Mouse (Mus musculus) neural tube, embryonic 14.5 days (tissue): ENCODE measurements around the gene Tbc1d10a. TPM values are rescaled to one million over a fixed set of nuclear protein-coding genes. Genes with fewer than 3 reads are reported as not detected.

Experiments used
- ATAC-seq: fragments of 200-750 bp; cut with Nextera tagmentation; 2 replicates; pipeline ENCODE4 v1.8.0; 2017; ENCODE audit warnings: low read depth, mild to moderate bottlenecking, moderate TSS enrichment, moderate library complexity
- H3K27ac ChIP-seq: fragments of 300-500 bp; sonication (generic); 2 replicates; pipeline ENCODE4 v1.5.1; 2014; ENCODE audit warnings: low read depth, mild to moderate bottlenecking, control low read depth, low read length, moderate library complexity, mixed read lengths
- H3K27me3 ChIP-seq: fragments of 300-500 bp; sonication (generic); 2 replicates; pipeline ENCODE4 v1.6.1; 2014; ENCODE audit warnings: low read length; ENCODE audit not compliant: control insufficient read depth, insufficient read depth
- H3K36me3 ChIP-seq: fragments of 300-500 bp; sonication (generic); 2 replicates; pipeline ENCODE4 v1.6.1; 2014; ENCODE audit warnings: low read length, mixed read lengths; ENCODE audit not compliant: control insufficient read depth, insufficient read depth
- H3K4me1 ChIP-seq: fragments of 300-500 bp; sonication (generic); 2 replicates; pipeline ENCODE4 v1.6.1; 2014; ENCODE audit warnings: low read length; ENCODE audit not compliant: control insufficient read depth, insufficient read depth
- H3K4me2 ChIP-seq: fragments of 300-500 bp; sonication (generic); 2 replicates; pipeline ENCODE4 v1.6.1; 2014; ENCODE audit warnings: mild to moderate bottlenecking, low read depth, low read length, control low read depth
- H3K4me3 ChIP-seq: fragments of 300-500 bp; sonication (generic); 2 replicates; pipeline ENCODE4 v1.5.1; 2014; ENCODE audit warnings: low read depth, low read length, control low read depth, mixed read lengths
- H3K9ac ChIP-seq: fragments of 300-500 bp; sonication (generic); replicated peaks from 2 replicates; pipeline ENCODE4 v1.6.1; 2014; ENCODE audit warnings: low read depth, mild to moderate bottlenecking, control low read depth, low read length, mixed read lengths
- H3K9me3 ChIP-seq: fragments of 300-500 bp; sonication (generic); 2 replicates; pipeline ENCODE4 v1.6.1; 2016; ENCODE audit warnings: low read length; ENCODE audit not compliant: control insufficient read depth
- WGBS: fragments of 180-500 bp; shearing (Covaris S2); extraction: QIAGEN DNeasy Blood & Tissue Kit; methylation state at CpG from one replicate; pipeline ENCODE4 v1.1.7; 2014; 5-methylcytosine and 5-hydroxymethylcytosine counted together
- polyA plus RNA-seq: library from polyadenylated mRNA; unstranded; fragments of >200 nt; fragmentation: Nextera tagmentation; extraction: Ambion mirVana; gene quantifications from 2 replicates; pipeline ENCODE4 v1.2.1, GENCODE M21; 2014

The Tbc1d10a gene
- polyA plus RNA-seq, 1 experiment from 2014 or later: 19.8 TPM

DNA sequence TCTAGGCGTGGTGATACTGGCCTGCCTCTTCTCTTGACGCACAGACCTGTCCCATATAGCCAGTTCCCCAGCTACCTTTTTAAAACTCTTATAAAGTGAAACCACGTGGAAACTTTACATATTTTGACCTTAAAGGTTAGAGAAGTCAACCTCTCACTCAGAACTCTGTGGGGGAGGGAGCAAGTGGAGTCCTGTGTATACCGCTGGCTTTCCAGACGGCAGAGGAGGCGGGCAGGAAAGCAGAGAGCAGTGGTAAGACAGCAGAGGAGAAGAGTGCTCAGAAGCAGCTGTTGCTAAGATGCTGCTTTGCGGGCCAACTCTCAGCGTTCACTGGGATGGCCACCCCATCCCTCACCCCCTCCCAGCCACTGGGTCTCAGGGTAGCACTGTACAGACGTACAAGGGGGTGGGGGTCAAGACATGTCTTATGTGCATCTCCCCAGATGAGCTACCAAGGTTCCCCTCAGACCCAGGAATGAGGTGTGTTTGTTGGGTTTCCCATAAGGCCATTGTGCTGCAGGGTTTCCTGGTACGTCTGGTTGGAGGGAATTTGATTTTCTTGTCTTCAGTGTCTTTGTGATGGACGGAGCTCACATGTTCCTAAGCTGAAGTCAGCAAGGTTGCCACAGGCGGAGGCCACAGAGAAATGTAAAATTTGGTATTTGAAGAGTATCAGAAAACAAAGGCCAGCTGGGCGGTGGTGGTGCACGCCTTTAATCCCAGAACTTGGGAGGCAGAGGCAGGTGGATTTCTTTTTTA is 60.8 kb downstream of the Tbc1d10a start:
- no peaks in the 10 kb centered on the region for H3K27me3 ChIP-seq
- H3K36me3 ChIP-seq: no peaks in the 10 kb centered on the region
- no peak overlapping the region for H3K4me3 ChIP-seq
- H3K9ac ChIP-seq: no peak overlapping the region
- ATAC-seq: no peak
- H3K4me2 ChIP-seq: no peak overlapping the region
- WGBS: 82% methylated on average over 14 of the region's 14 CpGs
- no peaks in the 10 kb centered on the region for H3K4me1 ChIP-seq
- no peak overlapping the region for H3K27ac ChIP-seq
- H3K9me3 ChIP-seq: no peaks in the 10 kb centered on the region

DNA sequence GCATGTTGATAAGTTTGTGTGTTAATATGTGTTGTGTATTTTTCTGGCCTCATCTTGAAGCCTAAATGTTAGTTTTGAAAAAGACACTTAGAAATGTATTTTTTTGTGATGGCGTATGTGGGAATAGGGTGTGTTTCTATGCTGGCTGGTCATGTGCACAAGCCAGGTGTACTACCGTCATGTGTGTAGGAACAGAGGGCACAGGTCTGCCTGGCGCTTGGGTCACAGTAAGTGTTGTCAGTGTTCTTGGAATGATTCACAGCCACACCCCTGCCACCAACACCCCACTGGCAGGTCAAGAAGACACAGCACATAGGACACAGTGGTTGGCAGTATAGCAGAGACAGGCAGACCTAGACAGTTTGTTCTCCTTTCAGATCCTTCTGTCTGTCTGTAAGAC is 62.6 kb downstream of the Tbc1d10a start:
- Histone ChIP-seq H3K27me3 (no peaks in the 10 kb centered on the region), H3K4me3 (no peak overlapping the region), H3K36me3 (no peaks in the 10 kb centered on the region), H3K9ac (no peak overlapping the region), H3K9me3 (no peaks in the 10 kb centered on the region), H3K4me1 (no peaks in the 10 kb centered on the region), H3K4me2 (no peak overlapping the region), H3K27ac (no peak overlapping the region)
- WGBS: 91% methylated on average over 3 of the region's 3 CpGs
- ATAC-seq: no peak

DNA sequence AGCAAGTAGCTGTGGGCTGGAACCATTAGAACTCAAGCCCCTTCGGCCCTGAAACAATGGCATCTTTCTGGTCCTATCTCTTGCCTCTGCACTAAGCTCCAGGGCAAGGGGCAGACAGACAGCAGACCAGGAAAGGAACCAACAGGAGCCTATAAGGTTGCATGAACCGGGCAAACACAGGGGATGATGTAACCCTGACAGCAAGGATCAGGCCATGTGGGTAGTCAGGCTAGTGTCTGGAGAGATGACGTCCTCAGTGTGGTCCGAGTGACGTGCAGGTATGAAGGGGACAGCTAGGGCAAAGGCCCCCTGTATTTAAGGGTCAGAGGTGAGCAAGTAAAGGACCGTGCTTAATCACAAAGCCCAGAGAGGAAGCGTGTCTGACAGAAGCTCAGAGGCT is 63.7 kb downstream of the Tbc1d10a start:
- Histone ChIP-seq H3K4me3 (no peak overlapping the region), H3K9me3 (no peaks in the 10 kb centered on the region), H3K36me3 (no peaks in the 10 kb centered on the region), H3K27ac (no peak overlapping the region), H3K4me2 (no peak overlapping the region), H3K9ac (no peak overlapping the region), H3K4me1 (no peaks in the 10 kb centered on the region), H3K27me3 (no peaks in the 10 kb centered on the region)
- no peak for ATAC-seq
- WGBS: 83% methylated on average over 7 of the region's 7 CpGs

DNA sequence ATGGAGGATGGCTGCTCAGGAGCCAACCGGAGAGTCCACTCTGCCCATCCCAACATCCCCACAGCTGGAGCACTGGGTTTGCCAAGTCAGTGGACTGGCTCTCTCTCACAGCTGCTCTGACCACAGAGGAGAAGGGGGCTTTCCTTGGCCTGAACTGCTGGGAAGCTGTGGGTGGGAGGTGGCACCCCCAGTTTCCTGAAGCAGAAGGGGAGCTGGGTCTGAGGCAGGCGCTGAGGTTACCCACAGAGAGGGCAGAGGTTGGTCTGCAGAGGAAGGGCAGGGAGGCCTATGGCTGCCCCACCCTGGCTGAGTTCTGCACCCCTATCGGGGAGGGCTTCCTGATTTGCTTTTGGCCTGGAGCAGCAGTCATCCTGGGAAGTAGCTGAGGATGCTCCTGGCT is 64.8 kb downstream of the Tbc1d10a start:
- Histone ChIP-seq H3K36me3 (no peaks in the 10 kb centered on the region), H3K27ac (no peak overlapping the region), H3K4me2 (no peak overlapping the region), H3K4me3 (no peak overlapping the region), H3K9me3 (no peaks in the 10 kb centered on the region), H3K27me3 (no peaks in the 10 kb centered on the region), H3K4me1 (no peaks in the 10 kb centered on the region), H3K9ac (no peak overlapping the region)
- WGBS: 64% methylated on average over 3 of the region's 3 CpGs
- no peak for ATAC-seq

DNA sequence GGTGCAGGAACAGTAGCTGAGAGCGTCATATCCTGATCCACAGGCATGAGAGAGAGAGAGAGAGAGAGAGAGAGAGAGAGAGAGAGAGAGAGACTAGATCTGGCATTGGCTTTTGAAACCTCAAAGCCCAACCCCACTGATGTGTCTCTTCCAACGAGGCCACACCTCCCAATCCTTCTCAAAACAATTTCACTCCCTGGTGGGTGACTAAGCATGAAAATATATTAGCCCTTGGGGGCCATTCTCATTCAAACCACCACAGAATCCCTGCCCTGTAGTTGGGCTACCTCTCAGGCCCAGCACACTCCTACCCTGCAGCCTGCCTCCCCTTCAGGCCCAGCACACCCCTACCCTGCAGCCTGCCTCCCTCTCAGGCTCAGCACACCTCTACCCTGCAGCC is 66.3 kb downstream of the Tbc1d10a start:
- no peak overlapping the region for H3K4me2 ChIP-seq
- WGBS: 51% methylated on average over 2 of the region's 2 CpGs
- H3K36me3 ChIP-seq: no peaks in the 10 kb centered on the region
- no peaks in the 10 kb centered on the region for H3K4me1 ChIP-seq
- ATAC-seq: no peak
- H3K27ac ChIP-seq: no peak overlapping the region
- no peak overlapping the region for H3K9ac ChIP-seq
- no peak overlapping the region for H3K4me3 ChIP-seq
- H3K27me3 ChIP-seq: no peaks in the 10 kb centered on the region
- no peaks in the 10 kb centered on the region for H3K9me3 ChIP-seq

DNA sequence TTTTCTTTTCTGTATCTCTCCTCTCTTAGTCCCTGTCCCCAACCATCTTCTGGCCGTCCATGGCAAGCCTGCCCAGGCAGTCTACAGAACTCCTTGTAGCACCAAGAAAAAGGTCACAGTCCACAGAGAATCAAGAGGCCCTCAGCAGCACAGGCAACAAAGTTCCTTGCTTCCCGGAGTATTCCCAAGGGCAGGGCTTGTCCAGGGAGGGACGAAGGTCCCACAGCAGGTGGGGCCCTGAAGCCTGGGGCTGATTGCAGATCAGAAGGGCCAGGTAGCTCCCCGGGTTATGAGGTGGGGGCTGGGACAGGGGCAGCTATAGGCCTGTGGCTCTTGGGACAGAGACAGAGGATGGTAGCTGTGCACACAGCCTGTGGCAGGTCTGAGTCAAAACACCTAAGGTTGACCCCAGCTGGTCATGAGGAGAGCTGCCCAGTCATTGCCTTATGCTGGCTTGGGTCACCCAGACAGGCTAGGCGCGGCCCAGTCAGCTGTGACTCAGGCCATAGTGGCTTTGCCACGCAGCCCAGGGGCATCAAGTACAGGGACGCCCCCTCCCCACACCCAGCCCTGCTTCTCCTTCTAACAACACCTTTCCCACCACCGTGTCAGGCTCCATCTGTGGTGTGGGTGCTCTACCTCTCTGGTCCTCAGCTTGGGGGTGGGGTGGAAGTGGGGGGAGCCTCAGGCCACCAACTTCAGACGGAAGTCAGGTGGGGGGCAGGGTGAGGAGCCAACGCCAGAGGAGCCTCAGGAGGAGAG is 70.4 kb downstream of the Tbc1d10a start, which contains the start of gene Lif:
Lif (plus strand) TSS at position 712 of the 762 bp plus-strand sequence.
- Histone ChIP-seq H3K36me3 (no peaks in the 10 kb centered on the region), H3K27me3 (no peaks in the 10 kb centered on the region), H3K27ac (no peak within 1 kb of the TSS), H3K4me2 (no peak within 1 kb of the TSS), H3K9me3 (no peaks in the 10 kb centered on the region), H3K4me1 (peaks cover 4% of the 10 kb centered on the region; the same call in 1 of the 2 replicates), H3K9ac (no peak within 1 kb of the TSS), H3K4me3 (no peak within 1 kb of the TSS)
- 69% methylated on average over 11 of the region's 11 CpGs for WGBS
- ATAC-seq: 0 out of 2 replicates have a peak, but pooled peaks have one; percentile 25

DNA sequence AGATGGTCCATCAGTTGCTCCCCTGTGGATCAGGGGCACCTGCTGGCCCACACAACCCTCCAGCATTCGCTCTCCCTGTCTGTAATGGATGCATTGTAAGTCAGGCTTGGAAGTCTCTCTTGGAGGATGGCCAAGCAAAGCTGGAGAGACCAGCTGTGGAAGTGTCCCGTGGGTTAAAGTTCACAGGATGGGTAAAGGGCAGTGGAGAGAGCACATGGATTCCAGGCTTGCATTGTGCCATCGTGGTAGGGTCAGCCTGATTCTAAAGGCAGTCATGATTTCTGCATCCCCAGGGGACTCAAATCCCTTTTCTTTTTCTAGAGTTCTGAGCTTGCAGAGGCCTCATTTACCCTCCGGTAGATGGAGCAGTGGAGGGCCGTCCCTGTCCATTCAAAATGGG is 71.2 kb downstream of the Tbc1d10a start:
- ATAC-seq: no peak
- WGBS: 65% methylated on average over 5 of the region's 5 CpGs
- Histone ChIP-seq H3K27me3 (no peaks in the 10 kb centered on the region), H3K4me1 (peaks cover 4% of the 10 kb centered on the region; the same call in 1 of the 2 replicates), H3K9ac (no peak overlapping the region), H3K36me3 (no peaks in the 10 kb centered on the region), H3K9me3 (no peaks in the 10 kb centered on the region), H3K4me2 (no peak overlapping the region), H3K4me3 (no peak overlapping the region), H3K27ac (no peak overlapping the region)

DNA sequence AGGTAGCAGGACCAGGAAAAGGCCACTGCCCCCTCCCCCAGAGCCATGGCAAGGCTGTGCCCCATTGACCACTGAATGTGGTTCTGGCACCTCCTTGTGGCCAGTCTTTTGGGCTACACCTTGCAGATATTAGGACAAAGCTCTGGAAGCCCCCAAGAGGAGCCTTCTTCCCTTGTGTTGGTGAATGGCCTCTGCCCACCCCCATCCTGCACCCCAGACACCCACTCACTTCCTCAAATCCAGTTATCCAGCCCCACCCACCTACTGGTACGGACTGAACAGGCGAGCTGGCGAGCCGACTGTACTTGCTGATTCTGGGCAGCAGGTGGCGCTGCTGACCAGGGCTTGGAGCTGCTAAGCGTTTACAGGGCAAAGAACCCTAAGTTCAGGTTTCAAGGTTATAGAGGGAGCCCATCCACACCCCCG is 72.1 kb downstream of the Tbc1d10a start:
- ATAC-seq: peak; percentile 64; the same call in 1 of the 2 replicates
- Histone ChIP-seq H3K9ac (no peak overlapping the region), H3K36me3 (no peaks in the 10 kb centered on the region)

More for the DNA sequence above, 72.1 kb downstream of the Tbc1d10a start:
- Histone ChIP-seq H3K4me3 (no peak overlapping the region), H3K4me1 (peaks cover 4% of the 10 kb centered on the region; the same call in 1 of the 2 replicates), H3K9me3 (no peaks in the 10 kb centered on the region), H3K27ac (no peak overlapping the region), H3K27me3 (no peaks in the 10 kb centered on the region), H3K4me2 (peak overlapping the region; percentile 35)
- 0% methylated on average over 7 of the region's 7 CpGs for WGBS
